Mouse (Mus musculus) liver, adult 10 weeks (tissue): ENCODE results near the gene Mcam. TPM values are rescaled to one million over a fixed set of nuclear protein-coding genes. Genes with fewer than 3 reads are reported as not detected.

Source experiments
- polyA plus RNA-seq: library from polyadenylated mRNA; stranded (reverse); fragments of 350-450 nt; fragmentation: Illumina TruSeq; extraction: RNeasy Lipid Tissue Mini Kit (QIAGEN cat#74804); gene quantifications from one replicate; pipeline ENCODE4 v1.2.3, GENCODE M21; 2014; ENCODE audit warnings: low read depth, low replicate concordance

Gene Mcam
- polyA plus RNA-seq, result 1.6 TPM

DNA sequence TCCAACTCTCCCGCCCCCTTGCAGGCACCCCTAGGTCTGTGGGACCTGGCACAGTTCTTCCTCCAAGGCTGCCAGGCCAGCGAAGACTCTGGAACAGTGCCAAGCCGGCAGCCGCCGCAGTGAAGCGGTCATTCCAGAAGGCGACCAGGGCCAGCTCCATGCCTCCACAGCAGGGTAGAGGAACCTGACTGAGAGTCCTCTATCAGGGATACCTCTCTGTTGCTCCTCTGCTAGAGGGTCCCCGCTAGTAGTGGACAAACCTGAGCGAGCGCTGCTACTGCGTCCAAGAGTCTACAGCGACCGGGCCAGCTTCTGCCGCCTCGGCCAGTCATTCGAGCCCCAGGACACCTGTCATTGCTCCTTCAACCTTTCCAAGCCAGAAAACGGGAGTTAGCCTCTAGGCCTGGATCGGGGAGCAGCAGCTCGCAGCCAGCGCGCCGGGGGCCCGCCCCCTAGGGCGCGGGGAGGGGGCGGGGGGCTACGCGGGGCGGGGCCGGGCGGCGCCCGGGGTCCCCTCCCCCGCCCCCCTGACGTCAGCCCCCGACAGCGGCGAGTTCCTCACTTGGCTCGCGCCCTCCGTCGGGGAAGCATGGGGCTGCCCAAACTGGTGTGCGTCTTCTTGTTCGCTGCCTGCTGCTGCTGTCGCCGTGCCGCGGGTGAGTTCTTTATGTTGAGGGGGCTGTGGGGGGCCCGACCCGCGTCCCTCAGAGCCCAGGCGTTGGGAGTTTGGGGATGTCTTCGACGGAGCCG is at the start of gene Mcam:
Gene Mcam (plus strand): TSS at position 369 of the 750 bp plus-strand sequence.

DNA sequence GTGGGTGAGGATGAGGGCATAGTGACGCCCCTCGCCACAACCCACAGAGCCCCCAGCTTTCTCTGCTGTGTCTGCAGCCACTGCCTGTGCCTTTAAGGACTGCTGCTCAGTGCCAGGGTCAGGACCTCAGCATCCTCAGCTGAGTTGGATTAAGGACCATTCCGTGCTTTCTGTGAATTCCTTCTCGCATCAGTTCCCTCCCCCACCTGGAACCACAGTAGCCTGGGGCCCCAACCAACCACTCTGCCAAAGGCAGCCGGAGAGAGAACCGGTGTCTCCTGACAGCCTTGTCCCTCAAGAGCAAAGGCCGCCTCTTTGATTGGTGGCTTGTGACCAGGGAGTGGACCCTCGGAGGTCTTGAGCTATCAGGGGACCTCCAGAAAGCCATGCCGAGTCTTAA is 32.8 kb upstream of the Mcam start, which contains the start of gene Mfrp:
Gene Mfrp (plus strand): TSS at position 240 of the 400 bp plus-strand sequence.

GRCm38 (mm10) chr9:44107110-44107509 is 27.2 kb upstream of the Mcam start, which contains the start of gene C1qtnf5:
Gene C1qtnf5, plus strand, starts transcription at chr9:44107245.

GRCm38 (mm10) chr9:44113105-44113789 is 21.0 kb upstream of the Mcam start, which contains the start of the genes Gm49380 and Rnf26:
Gene Gm49380, minus strand, starts transcription at chr9:44113500.
Gene Rnf26, minus strand, starts transcription at chr9:44113517.

Other genes starting within 250 kb of the Mcam start
- not detected for gene Thy1, start 91.1 kb upstream of the Mcam start, polyA plus RNA-seq
- 1.5 TPM for gene Usp2, start 67.4 kb upstream of the Mcam start, polyA plus RNA-seq
- gene Mfrp, start 32.7 kb upstream of the Mcam start, polyA plus RNA-seq, result not detected
- not detected for gene C1qtnf5, start 27.2 kb upstream of the Mcam start, polyA plus RNA-seq
- not detected for gene Gm49380, start 21.0 kb upstream of the Mcam start, polyA plus RNA-seq
- 1.1 TPM for gene Rnf26, start 21.0 kb upstream of the Mcam start, polyA plus RNA-seq
- 5.1 TPM for gene Cbl, start 99.6 kb downstream of the Mcam start, polyA plus RNA-seq
- gene Ccdc153, start 106.2 kb downstream of the Mcam start, polyA plus RNA-seq, result not detected
- gene Pdzd3, start 117.0 kb downstream of the Mcam start, polyA plus RNA-seq, result not detected
- 0.34 TPM for gene Nlrx1, start 134.1 kb downstream of the Mcam start, polyA plus RNA-seq
- not detected for gene Abcg4, start 154.1 kb downstream of the Mcam start, polyA plus RNA-seq
- gene Hinfp, start 171.2 kb downstream of the Mcam start, polyA plus RNA-seq, result 6.5 TPM
- 2.1 TPM for gene C2cd2l, start 185.8 kb downstream of the Mcam start, polyA plus RNA-seq
- 14.6 TPM for gene Dpagt1, start 191.6 kb downstream of the Mcam start, polyA plus RNA-seq
- 1.0 TPM for gene H2afx, start 200.2 kb downstream of the Mcam start, polyA plus RNA-seq
- 36.4 TPM for gene Hmbs, start 209.8 kb downstream of the Mcam start, polyA plus RNA-seq
- 8.1 TPM for gene Vps11, start 227.2 kb downstream of the Mcam start, polyA plus RNA-seq
- gene Hyou1, start 245.0 kb downstream of the Mcam start, polyA plus RNA-seq, result 21.1 TPM